Mouse (Mus musculus) heart, embryonic 14.5 days (tissue): ENCODE results near the gene Rasgrf1. TPM values are rescaled to one million over a fixed set of nuclear protein-coding genes. Genes with fewer than 3 reads are reported as not detected.
"Not testable (repeated sequence)": the region's sequence is repeated elsewhere in the genome, so short reads cannot be mapped to it uniquely, and the experiment has no call there.

Source experiments
- ATAC-seq: fragments of 200-750 bp; cut with Nextera tagmentation; 2 replicates; pipeline ENCODE4 v1.8.0; 2017; ENCODE audit warnings: low read depth, moderate TSS enrichment; ENCODE audit not compliant: insufficient number of reproducible peaks, insufficient read depth, low FRiP score
- H3K27ac ChIP-seq, 2 experiments: fragments of 200-500 bp in 1 of 2; fragments of 300-500 bp in 1 of 2; sonication (generic) in 1 of 2; replicated peaks in 1 of 2; 2 replicates each; pipeline ENCODE4 v1.5.1; 2012 to 2014; ENCODE audit warnings: low read depth in 2 of 2, low read length in 2 of 2, control low read depth in 1 of 2, mild to moderate bottlenecking in 1 of 2, mixed read lengths in 1 of 2; ENCODE audit not compliant: control insufficient read depth in 1 of 2, insufficient read depth in 1 of 2
- H3K27me3 ChIP-seq: fragments of 300-500 bp; sonication (generic); 2 replicates; pipeline ENCODE4 v1.6.1; 2014; ENCODE audit warnings: mild to moderate bottlenecking, low read length, control low read depth; ENCODE audit not compliant: control insufficient read depth, insufficient read depth
- H3K36me3 ChIP-seq: fragments of 300-500 bp; sonication (generic); 2 replicates; pipeline ENCODE4 v1.6.1; 2014; ENCODE audit warnings: mild to moderate bottlenecking, control low read depth, low read length, mixed read lengths; ENCODE audit not compliant: control insufficient read depth, insufficient read depth
- H3K4me1 ChIP-seq, 2 experiments: fragments of 200-500 bp in 1 of 2; fragments of 300-500 bp in 1 of 2; sonication (generic) in 1 of 2; 2 replicates each; pipeline ENCODE4 v1.6.1; 2012 to 2014; ENCODE audit warnings: low read length in 2 of 2, control low read depth in 1 of 2, mixed read lengths in 1 of 2; ENCODE audit not compliant: control insufficient read depth in 2 of 2, insufficient read depth in 2 of 2
- H3K4me2 ChIP-seq: fragments of 300-500 bp; sonication (generic); 2 replicates; pipeline ENCODE4 v1.6.1; 2014; ENCODE audit warnings: mild to moderate bottlenecking, low read length
- H3K4me3 ChIP-seq, 2 experiments: fragments of 200-500 bp in 1 of 2; fragments of 300-500 bp in 1 of 2; sonication (generic) in 1 of 2; 2 replicates each; pipeline ENCODE4 v1.5.1; 2012 to 2014; ENCODE audit warnings: low read length in 2 of 2, mild to moderate bottlenecking in 2 of 2, control low read depth in 1 of 2, low read depth in 1 of 2, moderate library complexity in 1 of 2; ENCODE audit not compliant: control insufficient read depth in 1 of 2, insufficient read depth in 1 of 2
- H3K9ac ChIP-seq: fragments of 300-500 bp; sonication (generic); 2 replicates; pipeline ENCODE4 v1.6.1; 2014; ENCODE audit warnings: mild to moderate bottlenecking, low read length
- H3K9me3 ChIP-seq: fragments of 300-500 bp; sonication (generic); 2 replicates; pipeline ENCODE4 v1.6.1; 2016; ENCODE audit warnings: low read length, control low read depth; ENCODE audit not compliant: control insufficient read depth
- WGBS: fragments of 180-500 bp; shearing (Covaris S2); extraction: QIAGEN DNeasy Blood & Tissue Kit; methylation state at CpG from one replicate; pipeline ENCODE4 v1.1.7; 2014; 5-methylcytosine and 5-hydroxymethylcytosine counted together
- polyA plus RNA-seq: library from polyadenylated mRNA; unstranded; fragments of >200 nt; fragmentation: Nextera tagmentation; extraction: Ambion mirVana; gene quantifications from 2 replicates; pipeline ENCODE4 v1.2.1, GENCODE M21; 2014

Rasgrf1 gene
- polyA plus RNA-seq, 1 experiment from 2014 or later: 0.11 TPM

GRCm38 (mm10) chr9:90040916-90041315 is 131.2 kb downstream of the Rasgrf1 start:
- no peak overlapping the region for H3K4me2 ChIP-seq
- H3K27me3 ChIP-seq: no peaks in the 10 kb centered on the region
- ATAC-seq: no peak
- no peak overlapping the region for H3K27ac ChIP-seq
- H3K9me3 ChIP-seq: no peaks in the 10 kb centered on the region
- no peak overlapping the region for H3K4me3 ChIP-seq
- no peaks in the 10 kb centered on the region for H3K4me1 ChIP-seq
- H3K9ac ChIP-seq: no peak overlapping the region
- WGBS: 40% methylated on average over 2 of the region's 2 CpGs
- H3K36me3 ChIP-seq: no peaks in the 10 kb centered on the region

- Histone ChIP-seq H3K9me3 (no peaks in the 10 kb centered on the region), H3K4me1 (no peaks in the 10 kb centered on the region), H3K9ac (no peak overlapping the region), H3K4me3 (no peak overlapping the region), H3K36me3 (no peaks in the 10 kb centered on the region), H3K27me3 (no peaks in the 10 kb centered on the region), H3K27ac (no peak overlapping the region), H3K4me2 (no peak overlapping the region)
- no peak for ATAC-seq
- 90% methylated on average over 3 of the region's 3 CpGs for WGBS
Measured at GRCm38 (mm10) chr9:90041556-90041955, 131.8 kb downstream of the Rasgrf1 start.

- H3K27ac ChIP-seq, H3K4me3 ChIP-seq, H3K4me2 ChIP-seq, ATAC-seq, H3K36me3 ChIP-seq, H3K27me3 ChIP-seq, H3K9me3 ChIP-seq, H3K9ac ChIP-seq, H3K4me1 ChIP-seq: not testable (repeated sequence)
- WGBS: 86% methylated on average over 8 of the region's 8 CpGs
Measured at GRCm38 (mm10) chr9:90042906-90043305, 133.2 kb downstream of the Rasgrf1 start.

- Histone ChIP-seq H3K27ac (no peak overlapping the region), H3K27me3 (no peaks in the 10 kb centered on the region), H3K4me3 (no peak overlapping the region), H3K4me2 (no peak overlapping the region), H3K9ac (no peak overlapping the region), H3K9me3 (no peaks in the 10 kb centered on the region), H3K4me1 (no peaks in the 10 kb centered on the region; a peak in 1 of 4 replicates), H3K36me3 (no peaks in the 10 kb centered on the region)
- WGBS: 86% methylated on average over 7 of the region's 7 CpGs
- no peak for ATAC-seq
Measured at GRCm38 (mm10) chr9:90045191-90045590, 135.5 kb downstream of the Rasgrf1 start.

GRCm38 (mm10) chr9:90047937-90048627 is 138.4 kb downstream of the Rasgrf1 start:
- Histone ChIP-seq H3K9ac (no peak overlapping the region), H3K4me3 (no peak overlapping the region), H3K9me3 (no peaks in the 10 kb centered on the region), H3K27ac (peak overlapping the region; percentile 42 to 44; a peak in 3 of 4 replicates), H3K4me1 (no peaks in the 10 kb centered on the region; a peak in 1 of 4 replicates), H3K36me3 (no peaks in the 10 kb centered on the region), H3K4me2 (no peak overlapping the region), H3K27me3 (no peaks in the 10 kb centered on the region)
- ATAC-seq: peak; percentile 83
- WGBS: 27% methylated on average over 5 of the region's 5 CpGs

GRCm38 (mm10) chr9:90053852-90054251 is 144.1 kb downstream of the Rasgrf1 start, which contains the start of gene Ctsh:
Ctsh (plus strand) TSS chr9:90054152.
- H3K4me1 ChIP-seq: no peaks in the 10 kb centered on the region; a peak in 1 of 4 replicates
- H3K36me3 ChIP-seq: no peaks in the 10 kb centered on the region
- peak within 1 kb of the TSS; percentile 77 for H3K9ac ChIP-seq
- no peaks in the 10 kb centered on the region for H3K27me3 ChIP-seq
- no peak for ATAC-seq
- 69% methylated on average over 2 of the region's 2 CpGs for WGBS
- H3K27ac ChIP-seq: peak within 1 kb of the TSS; percentile 46 to 57
- H3K4me2 ChIP-seq: peak within 1 kb of the TSS; percentile 91
- no peaks in the 10 kb centered on the region for H3K9me3 ChIP-seq
- H3K4me3 ChIP-seq: peak within 1 kb of the TSS; percentile 59 to 72

- H3K27me3 ChIP-seq: no peaks in the 10 kb centered on the region
- H3K4me3 ChIP-seq: peak overlapping the region; percentile 59 to 72
- peak overlapping the region; percentile 77 for H3K9ac ChIP-seq
- peak overlapping the region; percentile 46 to 57 for H3K27ac ChIP-seq
- H3K9me3 ChIP-seq: no peaks in the 10 kb centered on the region
- H3K4me1 ChIP-seq: no peaks in the 10 kb centered on the region
- peak; percentile 93 for ATAC-seq
- no peaks in the 10 kb centered on the region for H3K36me3 ChIP-seq
- peak overlapping the region; percentile 91 for H3K4me2 ChIP-seq
- 1% methylated on average over 37 of the region's 37 CpGs for WGBS
Measured at GRCm38 (mm10) chr9:90054371-90055145, 144.8 kb downstream of the Rasgrf1 start.
